Mouse (Mus musculus): ENCODE results near the gene Trappc12. TPM values are rescaled to one million over a fixed set of nuclear protein-coding genes. Genes with fewer than 3 reads are reported as not detected.

The Trappc12 gene
- polyA plus RNA-seq, 1 experiment from 2014 or later: 40.6 TPM

DNA sequence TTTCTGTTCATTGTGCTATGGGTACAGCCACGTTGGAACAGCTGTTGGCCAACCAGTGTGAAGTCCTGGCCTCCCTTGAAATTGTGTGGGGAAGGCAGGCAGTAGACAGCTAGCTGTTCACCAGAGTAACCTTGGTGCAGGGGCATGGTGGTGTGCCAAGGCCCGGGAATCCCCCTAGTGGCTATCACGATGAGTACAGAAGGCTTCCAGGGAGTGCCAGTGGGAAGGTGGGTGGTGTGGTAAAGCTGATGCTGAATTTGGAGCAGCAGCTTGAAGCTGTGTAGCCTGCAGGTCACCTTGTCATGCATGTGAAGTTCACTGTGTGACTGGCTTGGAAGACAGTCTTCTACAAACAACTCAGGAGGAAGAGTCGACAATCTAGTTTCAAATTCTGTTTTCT, 34.1 kb upstream of the Trappc12 start:
- no peaks in the 10 kb centered on the region for H3K4me1 ChIP-seq (replicated peaks; ENCODE audit: control insufficient read depth, insufficient read depth, low read length)
- no peaks in the 10 kb centered on the region for H3K27me3 ChIP-seq (ENCODE audit: control insufficient read depth, insufficient read depth, low read depth, low read length)
- H3K9me3 ChIP-seq (ENCODE audit: control insufficient read depth, low read length): no peaks in the 10 kb centered on the region
- no peak for ATAC-seq (ENCODE audit: low read depth)
- no peak overlapping the region for H3K4me2 ChIP-seq (ENCODE audit: low read depth, low read length)
- H3K36me3 ChIP-seq (ENCODE audit: control insufficient read depth, insufficient read depth, low read length): no peaks in the 10 kb centered on the region
- no peak overlapping the region for H3K9ac ChIP-seq (ENCODE audit: low read length)
- 29% methylated on average over 4 of the region's 4 CpGs for WGBS
- H3K27ac ChIP-seq (ENCODE audit: low read length): no peak overlapping the region
- no peak overlapping the region for H3K4me3 ChIP-seq (ENCODE audit: low read length)

DNA sequence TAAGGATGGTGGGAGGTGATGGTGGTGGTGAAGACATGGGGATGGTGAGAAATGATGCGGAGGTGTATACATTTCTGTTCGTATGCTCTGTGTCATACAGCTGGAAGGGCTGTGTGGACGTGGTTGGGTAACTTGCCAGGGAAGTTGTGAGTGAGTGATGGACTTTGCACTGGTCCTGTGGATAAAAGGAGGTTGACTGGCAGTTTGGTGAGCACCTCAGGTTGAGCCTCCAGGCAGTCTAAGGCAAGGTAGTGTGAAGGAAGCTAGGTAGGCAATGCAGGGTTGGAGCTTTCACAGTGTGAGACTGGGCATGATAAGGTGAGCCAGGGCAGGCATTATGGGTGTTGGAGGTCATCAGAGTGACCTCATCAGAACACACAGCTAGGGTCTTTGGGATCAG, 32.4 kb upstream of the Trappc12 start:
- ATAC-seq (ENCODE audit: low read depth): no peak
- Histone ChIP-seq H3K36me3 (ENCODE audit: control insufficient read depth, insufficient read depth, low read length) (no peaks in the 10 kb centered on the region), H3K4me2 (ENCODE audit: low read depth, low read length) (no peak overlapping the region), H3K9ac (ENCODE audit: low read length) (no peak overlapping the region), H3K4me3 (ENCODE audit: low read length) (no peak overlapping the region), H3K9me3 (ENCODE audit: control insufficient read depth, low read length) (no peaks in the 10 kb centered on the region), H3K4me1 (replicated peaks; ENCODE audit: control insufficient read depth, insufficient read depth, low read length) (no peaks in the 10 kb centered on the region), H3K27me3 (ENCODE audit: control insufficient read depth, insufficient read depth, low read depth, low read length) (no peaks in the 10 kb centered on the region), H3K27ac (ENCODE audit: low read length) (no peak overlapping the region)
- WGBS: 85% methylated on average over 3 of the region's 3 CpGs

DNA sequence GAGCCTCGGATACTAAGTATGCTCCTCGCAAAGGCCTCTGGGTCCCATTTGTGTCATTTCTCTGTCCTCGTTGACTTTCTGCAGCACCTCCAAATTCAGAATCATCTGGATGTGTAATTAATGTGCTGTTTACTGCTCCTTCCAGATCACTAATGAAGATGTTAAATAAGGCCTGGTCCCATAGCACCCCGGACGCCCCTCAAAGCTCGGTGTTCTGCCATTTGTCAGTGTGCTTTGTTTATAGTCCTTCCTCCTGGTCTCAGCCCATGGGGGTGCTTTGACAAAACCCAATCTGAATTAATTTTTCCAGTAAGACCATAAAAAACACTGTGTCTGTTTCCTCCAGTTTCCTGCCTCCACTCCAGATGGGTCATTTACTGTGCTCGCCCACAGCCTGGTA, 29.9 kb upstream of the Trappc12 start:
- ATAC-seq (ENCODE audit: low read depth): no peak
- Histone ChIP-seq H3K4me1 (replicated peaks; ENCODE audit: control insufficient read depth, insufficient read depth, low read length) (no peaks in the 10 kb centered on the region), H3K4me2 (ENCODE audit: low read depth, low read length) (no peak overlapping the region), H3K27me3 (ENCODE audit: control insufficient read depth, insufficient read depth, low read depth, low read length) (no peaks in the 10 kb centered on the region), H3K4me3 (ENCODE audit: low read length) (no peak overlapping the region), H3K27ac (ENCODE audit: low read length) (no peak overlapping the region), H3K9ac (ENCODE audit: low read length) (no peak overlapping the region), H3K9me3 (ENCODE audit: control insufficient read depth, low read length) (no peaks in the 10 kb centered on the region), H3K36me3 (ENCODE audit: control insufficient read depth, insufficient read depth, low read length) (no peaks in the 10 kb centered on the region)
- 82% methylated on average over 7 of the region's 7 CpGs for WGBS

DNA sequence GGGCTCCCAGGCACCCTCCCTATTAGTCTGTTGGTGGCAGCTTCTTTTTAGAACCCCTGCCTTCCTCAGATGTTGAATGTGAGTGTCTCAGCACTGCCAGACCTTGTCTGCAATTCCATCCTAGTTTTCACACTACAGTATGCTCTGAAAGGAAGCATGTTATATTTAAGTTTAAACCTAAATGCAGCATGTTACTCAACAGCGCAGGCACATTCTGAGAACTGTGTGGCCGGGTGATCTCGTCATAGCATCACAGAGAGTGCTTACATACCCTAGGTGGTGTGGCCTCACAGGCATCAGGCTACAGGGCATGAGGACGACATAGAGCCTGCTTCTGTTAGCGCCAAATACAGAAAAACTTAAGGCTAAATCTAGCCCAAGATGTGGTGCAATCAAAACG, 25.4 kb upstream of the Trappc12 start:
- no peak overlapping the region for H3K4me3 ChIP-seq (ENCODE audit: low read length)
- no peaks in the 10 kb centered on the region for H3K36me3 ChIP-seq (ENCODE audit: control insufficient read depth, insufficient read depth, low read length)
- H3K9ac ChIP-seq (ENCODE audit: low read length): no peak overlapping the region
- H3K4me2 ChIP-seq (ENCODE audit: low read depth, low read length): no peak overlapping the region
- ATAC-seq (ENCODE audit: low read depth): no peak
- 79% methylated on average over 6 of the region's 6 CpGs for WGBS
- H3K4me1 ChIP-seq (replicated peaks; ENCODE audit: control insufficient read depth, insufficient read depth, low read length): no peaks in the 10 kb centered on the region
- H3K9me3 ChIP-seq (ENCODE audit: control insufficient read depth, low read length): no peaks in the 10 kb centered on the region
- H3K27me3 ChIP-seq (ENCODE audit: control insufficient read depth, insufficient read depth, low read depth, low read length): no peaks in the 10 kb centered on the region
- no peak overlapping the region for H3K27ac ChIP-seq (ENCODE audit: low read length)

DNA sequence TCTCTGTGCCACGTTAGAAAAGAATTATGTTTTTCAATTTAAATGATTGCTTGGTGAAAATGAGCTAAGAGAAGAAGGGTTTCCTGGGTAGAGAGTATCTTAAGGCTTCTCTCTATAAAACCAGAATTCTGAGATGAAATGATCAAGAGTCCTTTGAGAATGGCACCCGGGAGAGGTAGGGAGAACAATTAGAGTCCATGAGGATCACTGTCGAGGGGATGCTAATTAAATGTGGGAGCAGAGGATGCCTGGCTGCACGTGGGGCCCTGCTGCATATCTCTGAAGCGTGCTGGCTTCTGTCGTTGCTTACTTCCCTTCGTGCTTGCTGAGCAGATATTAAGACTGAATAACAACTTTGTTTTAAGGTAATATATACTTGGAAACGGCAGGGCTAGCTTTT, 24.8 kb upstream of the Trappc12 start:
- no peaks in the 10 kb centered on the region for H3K27me3 ChIP-seq (ENCODE audit: control insufficient read depth, insufficient read depth, low read depth, low read length)
- no peaks in the 10 kb centered on the region for H3K9me3 ChIP-seq (ENCODE audit: control insufficient read depth, low read length)
- H3K36me3 ChIP-seq (ENCODE audit: control insufficient read depth, insufficient read depth, low read length): no peaks in the 10 kb centered on the region
- H3K9ac ChIP-seq (ENCODE audit: low read length): no peak overlapping the region
- WGBS: 63% methylated on average over 8 of the region's 8 CpGs
- no peak overlapping the region for H3K4me2 ChIP-seq (ENCODE audit: low read depth, low read length)
- H3K4me3 ChIP-seq (ENCODE audit: low read length): no peak overlapping the region
- no peak overlapping the region for H3K27ac ChIP-seq (ENCODE audit: low read length)
- no peaks in the 10 kb centered on the region for H3K4me1 ChIP-seq (replicated peaks; ENCODE audit: control insufficient read depth, insufficient read depth, low read length)
- ATAC-seq (ENCODE audit: low read depth): no peak

DNA sequence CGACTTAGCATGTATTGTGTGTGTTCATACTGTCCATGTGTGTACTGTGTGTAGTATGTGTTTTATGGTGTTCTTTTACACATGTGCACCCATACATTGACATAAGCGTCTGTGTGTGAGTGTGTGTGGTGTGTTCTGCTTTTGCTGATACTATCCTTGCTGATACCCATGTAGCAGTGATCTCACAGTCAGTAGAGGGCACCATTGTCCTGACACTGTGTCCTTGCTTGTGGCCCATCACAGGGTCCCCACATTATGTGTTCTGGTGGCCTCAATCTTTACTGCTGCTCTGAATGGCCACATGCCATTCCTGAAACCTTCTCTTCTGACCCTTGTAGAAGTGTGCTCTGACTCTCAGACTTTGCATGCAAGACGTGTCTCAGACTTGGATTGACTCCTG, 23.5 kb upstream of the Trappc12 start:
- no peak for ATAC-seq (ENCODE audit: low read depth)

DNA sequence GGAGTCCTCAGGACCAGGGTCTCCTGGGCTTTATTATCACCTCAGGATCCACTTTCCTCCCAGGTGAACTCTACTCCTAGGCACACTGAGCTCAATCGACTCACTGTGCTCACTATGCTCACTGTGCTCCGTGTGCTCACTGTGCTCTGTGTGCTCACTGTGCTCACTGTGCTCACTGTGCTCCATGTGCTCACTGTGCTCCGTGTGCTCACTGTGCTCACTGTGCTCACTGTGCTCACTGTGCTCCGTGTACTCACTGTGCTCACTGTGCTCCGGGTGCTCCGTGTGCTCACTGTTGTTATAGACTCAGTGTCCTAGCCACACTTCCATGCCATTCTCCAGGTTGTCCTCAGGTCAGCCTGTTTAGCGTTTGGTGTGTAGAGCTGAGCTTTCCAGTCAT, 19.7 kb upstream of the Trappc12 start:
- Histone ChIP-seq H3K4me3 (ENCODE audit: low read length) (no peak overlapping the region), H3K4me2 (ENCODE audit: low read depth, low read length) (no peak overlapping the region), H3K9ac (ENCODE audit: low read length) (no peak overlapping the region), H3K27me3 (ENCODE audit: control insufficient read depth, insufficient read depth, low read depth, low read length) (no peaks in the 10 kb centered on the region), H3K4me1 (replicated peaks; ENCODE audit: control insufficient read depth, insufficient read depth, low read length) (no peaks in the 10 kb centered on the region), H3K9me3 (ENCODE audit: control insufficient read depth, low read length) (no peaks in the 10 kb centered on the region), H3K27ac (ENCODE audit: low read length) (no peak overlapping the region), H3K36me3 (ENCODE audit: control insufficient read depth, insufficient read depth, low read length) (no peaks in the 10 kb centered on the region)
- WGBS: 89% methylated on average over 7 of the region's 7 CpGs
- no peak for ATAC-seq (ENCODE audit: low read depth)

More for the DNA sequence above, 23.5 kb upstream of the Trappc12 start:
- no peak overlapping the region for H3K27ac ChIP-seq (ENCODE audit: low read length)
- no peak overlapping the region for H3K4me2 ChIP-seq (ENCODE audit: low read depth, low read length)
- no peaks in the 10 kb centered on the region for H3K36me3 ChIP-seq (ENCODE audit: control insufficient read depth, insufficient read depth, low read length)
- no peaks in the 10 kb centered on the region for H3K9me3 ChIP-seq (ENCODE audit: control insufficient read depth, low read length)
- no peaks in the 10 kb centered on the region for H3K4me1 ChIP-seq (replicated peaks; ENCODE audit: control insufficient read depth, insufficient read depth, low read length)
- WGBS: 67% methylated on average over 3 of the region's 3 CpGs
- H3K4me3 ChIP-seq (ENCODE audit: low read length): no peak overlapping the region
- no peak overlapping the region for H3K9ac ChIP-seq (ENCODE audit: low read length)
- no peaks in the 10 kb centered on the region for H3K27me3 ChIP-seq (ENCODE audit: control insufficient read depth, insufficient read depth, low read depth, low read length)

DNA sequence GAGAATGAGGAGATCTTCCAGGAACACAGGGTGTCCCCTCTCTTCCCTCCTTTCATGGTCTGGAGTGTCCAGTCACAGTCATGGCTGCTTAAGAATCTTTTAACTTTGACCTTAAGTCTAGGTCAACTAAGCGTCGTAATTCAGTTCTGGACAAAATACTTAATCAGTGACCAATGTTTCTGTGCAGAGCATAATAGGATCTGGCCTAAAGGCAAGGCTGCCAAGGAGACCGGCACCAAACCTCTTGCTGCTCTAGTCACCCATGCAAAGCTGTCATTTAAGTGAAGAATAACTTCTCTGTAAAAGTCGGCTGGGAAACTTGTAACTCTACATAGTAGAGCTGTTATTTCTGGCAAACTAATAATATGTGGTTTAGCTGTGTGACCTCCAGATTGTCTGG, 5.7 kb upstream of the Trappc12 start:
- Histone ChIP-seq H3K36me3 (ENCODE audit: control insufficient read depth, insufficient read depth, low read length) (no peaks in the 10 kb centered on the region), H3K27ac (ENCODE audit: low read length) (no peak overlapping the region), H3K9me3 (ENCODE audit: control insufficient read depth, low read length) (no peaks in the 10 kb centered on the region), H3K4me1 (replicated peaks; ENCODE audit: control insufficient read depth, insufficient read depth, low read length) (peaks cover 6% of the 10 kb centered on the region), H3K4me3 (ENCODE audit: low read length) (no peak overlapping the region), H3K9ac (ENCODE audit: low read length) (no peak overlapping the region), H3K4me2 (ENCODE audit: low read depth, low read length) (no peak overlapping the region), H3K27me3 (ENCODE audit: control insufficient read depth, insufficient read depth, low read depth, low read length) (no peaks in the 10 kb centered on the region)
- 75% methylated on average over 4 of the region's 4 CpGs for WGBS
- ATAC-seq (ENCODE audit: low read depth): no peak

DNA sequence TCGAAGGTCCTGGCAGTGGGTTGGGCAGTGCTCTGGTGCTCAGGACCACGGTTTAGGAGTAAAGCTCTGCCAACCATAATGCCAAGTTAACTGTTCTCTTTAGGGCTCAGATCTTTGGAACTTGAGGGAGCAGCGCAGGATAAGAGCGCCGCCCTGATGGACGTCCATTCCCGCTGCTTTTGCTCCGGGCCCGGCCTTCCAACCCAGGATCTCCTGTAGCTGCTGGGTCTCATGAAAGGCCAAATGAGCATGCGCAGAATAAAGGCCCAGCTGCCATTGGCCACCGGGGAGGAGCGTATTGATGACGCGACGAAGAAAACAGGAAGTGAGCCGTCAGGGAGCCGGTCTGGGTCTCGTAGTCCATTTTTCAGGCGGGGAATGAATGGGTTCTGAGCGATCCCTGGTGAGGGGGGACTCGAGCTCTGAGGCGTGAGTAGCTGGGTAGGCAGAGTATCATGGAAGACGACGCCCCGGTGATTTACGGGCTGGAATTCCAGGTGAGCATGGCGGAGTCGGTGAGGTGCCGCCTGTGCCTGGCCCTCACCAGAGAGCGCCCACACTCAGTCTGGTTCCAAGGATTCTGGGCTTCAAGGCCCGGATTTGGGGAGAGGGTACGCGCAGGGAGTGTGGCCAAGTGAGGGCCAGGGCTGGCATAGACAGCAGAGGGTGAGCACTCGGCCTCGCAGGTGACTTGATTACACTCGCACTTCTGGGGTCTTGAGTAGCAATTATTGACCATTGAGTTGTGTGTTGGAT, 1.4 kb upstream of the Trappc12 start, which contains the start of gene Eipr1:
TSS of gene Eipr1 (plus strand) at position 296 of the 756 bp plus-strand sequence.
- peak; percentile 86 for ATAC-seq (ENCODE audit: low read depth)
- Histone ChIP-seq H3K27me3 (ENCODE audit: control insufficient read depth, insufficient read depth, low read depth, low read length) (no peaks in the 10 kb centered on the region), H3K27ac (ENCODE audit: low read length) (peak within 1 kb of the TSS; percentile 53), H3K4me3 (ENCODE audit: low read length) (peak within 1 kb of the TSS; percentile 87), H3K36me3 (ENCODE audit: control insufficient read depth, insufficient read depth, low read length) (peaks cover 3% of the 10 kb centered on the region; the same call in 1 of the 2 replicates), H3K4me1 (replicated peaks; ENCODE audit: control insufficient read depth, insufficient read depth, low read length) (peaks cover 13% of the 10 kb centered on the region), H3K4me2 (ENCODE audit: low read depth, low read length) (peak within 1 kb of the TSS; percentile 90), H3K9me3 (ENCODE audit: control insufficient read depth, low read length) (no peaks in the 10 kb centered on the region), H3K9ac (ENCODE audit: low read length) (peak within 1 kb of the TSS; percentile 73)
- 4% methylated on average over 36 of the region's 36 CpGs for WGBS

All from lung, embryonic 16.5 days (tissue).